Mouse (Mus musculus) brain, embryonic 14.5 days (tissue): ENCODE results near the gene Auts2.

Source experiments
- CTCF ChIP-seq: fragments of 200-500 bp; IDR thresholded peaks from 2 replicates; pipeline ENCODE4 v1.5.1; 2012; ENCODE audit warnings: inconsistent platforms, mild to moderate bottlenecking, moderate library complexity, borderline replicate concordance; ENCODE audit not compliant: insufficient read depth, insufficient read length; ENCODE audit errors: extremely low read depth
- POLR2A ChIP-seq: fragments of 200-500 bp; IDR thresholded peaks from 2 replicates; pipeline ENCODE4 v1.6.1; 2012; ENCODE audit warnings: mild to moderate bottlenecking, inconsistent platforms, borderline replicate concordance; ENCODE audit not compliant: poor library complexity, insufficient read depth, insufficient read length, severe bottlenecking; ENCODE audit errors: extremely low read depth

DNA sequence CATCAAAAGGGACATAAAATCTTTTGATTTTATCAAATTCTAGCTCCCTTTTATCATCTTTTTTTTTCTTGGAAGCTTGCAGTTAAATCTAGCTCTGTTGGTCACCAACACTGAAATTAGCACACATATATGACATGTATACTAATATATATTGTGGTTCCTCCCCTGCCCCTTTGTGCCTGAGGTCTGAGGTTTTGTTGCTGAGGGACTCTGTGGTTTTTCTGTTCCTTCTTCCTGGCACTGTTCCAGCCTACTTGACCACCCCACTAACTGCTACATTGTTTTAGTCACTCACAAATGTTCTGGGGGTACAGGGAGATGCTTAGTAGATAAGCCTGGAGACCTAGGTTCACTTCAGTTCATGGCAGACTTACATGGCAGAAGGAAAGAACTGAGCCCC is 192.0 kb downstream of the Auts2 start:
- TF ChIP-seq POLR2A (no peak), CTCF (no peak)
